Mouse (Mus musculus): ENCODE measurements at regions not wholly inside any gene's neighbourhood (a gene's known extent, or its start where the extent isn't known, plus 50 kb on each side); places are given as distances from the start of the nearest gene placed in this dataset.

GRCm38 (mm10) chr9:81418361-81418760 lies 215.3 kb downstream of the Htr1b start:
- peak; percentile 51 for DNase-seq (ENCODE audit: low read depth, low spot score)

- no peak for DNase-seq (ENCODE audit: low read depth, low spot score)
Observed at GRCm38 (mm10) chr9:81400038-81400437, 233.6 kb downstream of the Htr1b start.
